Comparison of ENCODE assay signal across 16 mouse cellular contexts in genomic region chr3:58810353-58810752, GRCm38 (mm10). TPM values are rescaled to one million over a fixed set of nuclear protein-coding genes. Genes with fewer than 3 reads are reported as not detected.
DNase-seq lines count a peak whose midpoint lies in the region; ATAC-seq and TF ChIP-seq lines count a peak whose summit lies in the region.
"Had no signal": no experiment of that assay in that cellular context is flagged by ENCODE, and none has a peak within 500 bp of the region (broad histone marks: within the 10 kb centered on the region; RNA-seq: fewer than 3 reads in every experiment).

No protein-coding gene starts in this region.

- H3K27me3 ChIP-seq in embryonic facial prominence, embryonic 13.5 days: no peaks in the 10 kb centered on the region
- H3K27me3 ChIP-seq in intestine, postnatal 0 days (replicated peaks; ENCODE audit: control insufficient read depth, insufficient read depth, low read length): no peaks in the 10 kb centered on the region
- H3K27me3 ChIP-seq: embryonic facial prominence, embryonic 15.5 days; neural tube, embryonic 12.5 days had no signal

- H3K27ac ChIP-seq in embryonic facial prominence, embryonic 13.5 days: no peak overlapping the region; the same call in 1 of the 2 replicates
- no peak overlapping the region for H3K27ac ChIP-seq in intestine, postnatal 0 days (ENCODE audit: low read depth, low read length)
- H3K27ac ChIP-seq: embryonic facial prominence, embryonic 15.5 days; heart, embryonic 15.5 days; neural tube, embryonic 12.5 days had no signal

- no peak for TF ChIP-seq CTCF in intestine, postnatal 0 days (IDR thresholded peaks at IDR 0.05; ENCODE audit: low read depth)

- ATAC-seq in embryonic facial prominence, embryonic 13.5 days (ENCODE audit: insufficient number of reproducible peaks, insufficient read depth, low FRiP score, low TSS enrichment, low read depth): no peak
- ATAC-seq in intestine, postnatal 0 days: no peak
- ATAC-seq in erythroblast, adult 5-6 weeks (replicated peaks; ENCODE audit: low FRiP score, poor library complexity, severe bottlenecking): no peak

- H3K4me2 ChIP-seq in embryonic facial prominence, embryonic 13.5 days: peak overlapping the region; percentile 26; the same call in 1 of the 2 replicates
- H3K4me2 ChIP-seq in intestine, postnatal 0 days (replicated peaks; ENCODE audit: low read depth): no peak overlapping the region
- H3K4me2 ChIP-seq: embryonic facial prominence, embryonic 15.5 days; heart, embryonic 15.5 days; neural tube, embryonic 12.5 days had no signal

- WGBS in embryonic facial prominence, embryonic 13.5 days: 37% methylated on average over 11 of the region's 11 CpGs
- WGBS in intestine, postnatal 0 days: 51% methylated on average over 11 of the region's 11 CpGs

- no peaks in the 10 kb centered on the region for H3K36me3 ChIP-seq in embryonic facial prominence, embryonic 13.5 days
- H3K36me3 ChIP-seq in intestine, postnatal 0 days (ENCODE audit: control insufficient read depth, insufficient read depth): no peaks in the 10 kb centered on the region
- H3K36me3 ChIP-seq: embryonic facial prominence, embryonic 15.5 days; heart, embryonic 15.5 days; neural tube, embryonic 12.5 days had no signal

- H3K4me3 ChIP-seq in embryonic facial prominence, embryonic 13.5 days: no peak overlapping the region
- H3K4me3 ChIP-seq in intestine, postnatal 0 days (ENCODE audit: low read depth, low read length): no peak overlapping the region
- H3K4me3 ChIP-seq: embryonic facial prominence, embryonic 15.5 days; heart, embryonic 15.5 days; neural tube, embryonic 12.5 days had no signal

- no peak overlapping the region for H3K9ac ChIP-seq in embryonic facial prominence, embryonic 13.5 days
- H3K9ac ChIP-seq in intestine, postnatal 0 days (ENCODE audit: low read depth, low read length): no peak overlapping the region
- H3K9ac ChIP-seq: embryonic facial prominence, embryonic 15.5 days; heart, embryonic 15.5 days; neural tube, embryonic 12.5 days had no signal

- peak; percentile 20 for DNase-seq in embryo, embryonic 10 days (ENCODE audit: low spot score)
- no peak for DNase-seq in embryo, embryonic 9.5 days (ENCODE audit: extremely low spot score)
- DNase-seq in kidney, postnatal 4 days: peak; percentile 8 to 27
- DNase-seq in kidney, adult 11 months: no peak
- DNase-seq in cerebellum, adult 11 months: peak; percentile 67

- peaks cover 12% of the 10 kb centered on the region for H3K4me1 ChIP-seq in embryonic facial prominence, embryonic 13.5 days
- no peaks in the 10 kb centered on the region for H3K4me1 ChIP-seq in intestine, postnatal 0 days (replicated peaks; ENCODE audit: control insufficient read depth, insufficient read depth, low read length)
- H3K4me1 ChIP-seq: heart, embryonic 15.5 days; neural tube, embryonic 12.5 days had no signal

- H3K9me3 ChIP-seq in embryonic facial prominence, embryonic 13.5 days: no peaks in the 10 kb centered on the region
- no peaks in the 10 kb centered on the region for H3K9me3 ChIP-seq in intestine, postnatal 0 days (ENCODE audit: control insufficient read depth)
- H3K9me3 ChIP-seq: embryonic facial prominence, embryonic 15.5 days; heart, embryonic 15.5 days; neural tube, embryonic 12.5 days had no signal

RNA-seq across cellular contexts. Expression of gene Mindy4b-ps, which starts 11.8 kb away (rescaled TPM):
- 0.47 TPM in 1 of 2 replicates, not detected in the other for polyA plus RNA-seq in embryonic facial prominence, embryonic 13.5 days (2015; fragmentation: Nextera tagmentation; extraction: Ambion mirVana)
- not detected in 2 replicates for polyA plus RNA-seq in intestine, postnatal 0 days (2015; fragmentation: Nextera tagmentation; extraction: Ambion mirVana)
- not detected in 2 replicates for total RNA-seq in erythroblast, adult 5-6 weeks (2015; ENCODE audit: low replicate concordance)
- total RNA-seq in erythroblast, adult 5-6 weeks (2017; ENCODE audit: low replicate concordance): 0.14 TPM in 1 of 2 replicates, not detected in the other
- total RNA-seq: adrenal gland, postnatal 4 days; ES-E14; gastrocnemius, adult 18-20 months had no signal
- polyA plus RNA-seq: embryonic facial prominence, embryonic 15.5 days; liver, embryonic 16.5 days; neural tube, embryonic 12.5 days; stomach, embryonic 16.5 days had no signal

Comparison
In these comparisons a context has a peak if more than half of its experiments do, and no peak if none do; other contexts are left out.
1. DNase-seq: peak in embryo, embryonic 10 days (single experiment), kidney, postnatal 4 days (2 of 2) and cerebellum, adult 11 months (single experiment); none in embryo, embryonic 9.5 days (single experiment) and kidney, adult 11 months (single experiment).